Mouse (Mus musculus) lung, adult 2 months (tissue): Measurements from ENCODE around the gene Fndc3b.

Experiments
- CTCF ChIP-seq: fragments of 200-500 bp; IDR thresholded peaks from 2 replicates; pipeline ENCODE4 v1.5.1; 2011; ENCODE audit warnings: mild to moderate bottlenecking, low read length, control low read depth; ENCODE audit not compliant: insufficient read depth
- POLR2A ChIP-seq: fragments of 200-500 bp; IDR thresholded peaks from 2 replicates; pipeline ENCODE4 v1.6.1; 2011; ENCODE audit warnings: low read depth, mild to moderate bottlenecking, control low read depth, low read length, borderline replicate concordance; ENCODE audit errors: extremely low read depth

DNA sequence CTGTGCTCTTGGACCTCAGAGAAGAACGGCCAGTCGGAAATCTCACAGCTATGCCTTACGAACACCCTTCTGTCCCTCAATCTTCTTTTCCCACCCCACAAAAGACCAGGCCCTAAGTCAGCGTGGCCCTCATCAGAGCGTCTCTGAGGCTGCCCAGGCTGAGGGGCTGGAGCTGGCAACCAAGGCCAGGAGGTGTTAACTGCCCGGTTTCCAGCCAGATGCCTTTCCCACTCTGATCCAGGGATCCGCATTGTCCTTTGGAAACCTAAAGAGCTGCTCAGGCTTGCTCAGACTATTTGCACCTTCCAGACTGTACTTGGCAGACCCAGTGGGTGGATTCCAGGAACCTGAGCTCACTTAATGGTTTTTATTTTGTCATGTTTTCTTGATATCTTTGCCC is 180.7 kb downstream of the Fndc3b start:
- TF ChIP-seq CTCF (no peak), POLR2A (no peak)
